Mouse (Mus musculus) heart, adult 8-10 months (tissue): ENCODE results near the gene Ids. TPM values are rescaled to one million over a fixed set of nuclear protein-coding genes. Genes with fewer than 3 reads are reported as not detected.
"Not testable (repeated sequence)": the region's sequence is repeated elsewhere in the genome, so short reads cannot be mapped to it uniquely, and the experiment has no call there.

Experiments
- DNase-seq: peaks from one replicate; pipeline ENCODE4 v3.0.0; 2022; ENCODE audit warnings: low spot score
- total RNA-seq, 4 experiments: library from RNA; stranded (reverse); gene quantifications; 2 replicates each; pipeline ENCODE4 v1.2.4; 2022

Gene Ids
- 10 to 100 TPM; 22.4 to 27.2 (median 25.5) TPM for total RNA-seq

DNA sequence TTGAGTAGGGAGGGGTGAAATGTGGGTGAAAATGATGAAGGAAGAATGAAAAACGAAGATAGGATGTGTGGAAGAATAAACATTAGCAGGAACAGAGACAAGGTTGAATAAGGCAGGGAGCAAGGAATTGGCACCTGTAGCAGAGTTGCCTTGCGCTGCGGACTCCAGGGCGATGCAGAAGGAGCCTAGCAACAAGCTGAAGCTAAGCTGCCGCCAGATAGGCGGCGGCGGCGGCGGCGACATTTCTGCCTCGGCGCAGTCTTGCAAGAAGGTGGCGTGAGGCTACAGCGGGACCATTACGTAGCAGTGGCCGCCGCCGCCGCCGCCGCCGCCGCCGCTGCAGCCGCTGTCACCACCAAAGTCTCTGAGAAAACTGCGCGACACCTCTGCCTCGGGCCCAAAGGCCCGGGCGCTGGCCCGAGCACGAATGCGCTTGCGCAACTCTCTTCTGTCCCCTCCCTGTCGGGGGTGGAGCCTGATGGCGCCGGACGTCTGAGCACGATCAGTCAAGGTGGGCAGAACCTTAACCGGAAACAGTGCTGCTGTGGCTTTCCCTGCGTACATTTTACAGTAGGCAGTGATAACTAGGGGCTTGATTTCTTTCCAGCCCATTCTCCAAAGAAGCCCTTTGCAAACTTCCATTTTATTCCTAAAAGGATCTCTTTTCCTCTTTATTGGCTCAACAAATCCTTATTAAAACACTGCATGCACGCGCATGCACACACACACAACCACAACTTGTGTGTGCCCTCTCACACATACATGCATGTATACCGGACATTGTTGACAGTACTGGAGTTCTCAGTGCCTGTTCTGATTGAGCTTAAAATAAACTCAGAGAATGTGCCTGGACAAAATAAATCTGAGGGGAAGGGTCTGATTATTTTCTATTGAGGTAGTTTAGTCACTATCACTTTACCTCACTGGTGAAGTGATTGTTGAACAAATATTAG, at the start of gene Ids:
Gene Ids, minus strand, starts transcription at position 424 of the 953 bp plus-strand sequence.
- peak; percentile 88 for DNase-seq

DNA sequence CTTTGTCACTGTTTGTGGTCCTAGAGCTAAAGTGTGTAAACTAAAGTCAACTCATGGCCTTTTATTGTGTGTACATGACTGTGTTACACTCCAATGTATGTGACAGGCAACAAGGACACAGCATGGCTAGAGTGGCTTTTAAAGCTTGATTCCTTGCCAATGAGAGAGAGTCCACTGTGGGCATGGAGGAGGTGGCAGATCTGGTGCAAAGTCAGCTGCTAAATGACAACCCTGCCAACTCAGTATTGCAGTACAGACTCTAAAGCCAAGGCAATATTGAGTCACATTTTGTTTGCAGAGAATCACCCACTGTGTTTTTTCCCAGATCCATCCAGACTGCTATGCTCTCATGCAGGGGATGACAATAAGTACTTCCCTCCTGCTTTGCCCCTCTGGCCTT, 27.8 kb upstream of the Ids start:
- DNase-seq = not testable (repeated sequence)

DNA sequence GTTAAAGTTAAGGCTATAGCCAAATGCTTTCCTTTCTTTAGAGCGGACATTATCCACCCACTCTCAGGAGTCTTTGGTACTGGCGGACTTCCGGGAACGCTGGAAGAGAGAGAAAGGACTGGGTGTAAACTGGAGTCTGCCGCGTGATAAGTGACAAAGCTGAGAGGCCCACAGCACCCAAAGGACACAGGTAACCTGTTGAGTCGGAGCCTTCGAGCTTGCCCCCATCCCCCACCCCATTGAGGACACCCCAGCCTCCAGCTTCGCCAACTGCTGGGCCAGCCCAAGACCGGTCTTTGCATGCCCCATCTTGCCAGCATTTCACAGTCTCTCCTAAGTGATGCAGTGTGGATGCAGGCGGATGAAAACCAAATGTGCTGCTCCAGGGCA, 21.1 kb upstream of the Ids start:
- DNase-seq = no peak

- DNase-seq = peak; percentile 86
These were observed 20.5 kb upstream of the Ids start, which contains the start of gene 1110012L19Rik for GRCm38 (mm10) chrX:70385276-70385961. 1110012L19Rik (plus strand) TSS chrX:70385877.

DNA sequence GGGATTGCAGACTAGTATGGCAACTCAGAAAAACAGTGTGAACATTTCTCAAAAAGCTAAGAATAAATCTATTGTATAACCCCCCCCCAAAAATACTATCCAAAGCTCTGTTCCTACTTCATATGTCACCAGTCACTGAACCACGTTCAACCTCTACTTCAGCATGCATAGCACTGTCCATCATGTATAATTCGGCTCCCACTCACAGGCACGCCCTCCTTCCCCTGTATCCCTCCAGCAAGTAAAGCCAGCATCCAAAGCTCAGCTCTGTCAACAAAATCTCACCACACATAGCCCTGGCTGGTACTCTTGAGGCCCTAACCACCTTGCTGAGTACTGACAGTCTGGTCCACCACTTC, 20.0 kb upstream of the Ids start:
- no peak for DNase-seq

- DNase-seq = not testable (repeated sequence)
These were observed 9.7 kb upstream of the Ids start for GRCm38 (mm10) chrX:70374469-70375110.

- not testable (repeated sequence) for DNase-seq
These were observed 4.9 kb upstream of the Ids start for GRCm38 (mm10) chrX:70369758-70370157.

DNA sequence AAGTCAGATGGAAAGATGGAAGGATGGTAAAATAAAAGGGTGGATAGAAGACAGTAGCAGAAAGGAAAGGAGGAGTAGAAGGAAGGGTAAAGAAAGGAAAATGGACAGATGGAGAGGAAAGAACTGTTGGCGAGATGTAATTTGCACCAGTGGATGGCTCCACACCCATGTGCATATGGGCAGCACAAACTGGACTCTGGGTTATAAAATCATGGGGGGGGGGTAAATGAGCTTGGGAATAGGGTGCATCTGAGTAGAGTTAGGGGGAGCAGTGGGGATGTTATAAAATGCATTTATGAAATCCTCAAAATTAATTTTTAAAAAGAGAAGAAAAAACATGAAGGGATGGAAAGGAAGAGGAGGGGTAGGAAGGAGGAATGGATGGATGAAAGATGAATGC, 682 bp downstream of the Ids start:
- DNase-seq = no peak

DNA sequence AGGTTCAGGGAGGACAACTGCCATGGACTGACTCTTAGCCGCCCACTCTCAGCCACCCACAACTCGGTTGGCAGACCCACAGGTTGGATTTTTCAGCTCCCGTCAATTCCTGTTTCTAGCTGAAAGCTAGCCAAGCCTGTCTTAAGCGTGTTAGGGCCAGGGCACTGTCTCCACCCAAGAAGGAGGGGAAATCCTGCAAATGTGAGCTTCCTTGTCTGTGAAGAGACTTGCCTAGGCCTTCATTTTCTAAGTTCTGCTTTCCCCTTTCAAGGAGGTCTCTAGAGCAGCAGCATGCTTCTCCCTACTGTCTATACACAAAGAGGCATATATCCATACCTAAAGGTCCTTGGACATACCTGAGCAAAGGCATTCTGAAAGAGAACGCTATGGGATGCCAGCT, 1.4 kb downstream of the Ids start:
- peak; percentile 3 for DNase-seq

DNA sequence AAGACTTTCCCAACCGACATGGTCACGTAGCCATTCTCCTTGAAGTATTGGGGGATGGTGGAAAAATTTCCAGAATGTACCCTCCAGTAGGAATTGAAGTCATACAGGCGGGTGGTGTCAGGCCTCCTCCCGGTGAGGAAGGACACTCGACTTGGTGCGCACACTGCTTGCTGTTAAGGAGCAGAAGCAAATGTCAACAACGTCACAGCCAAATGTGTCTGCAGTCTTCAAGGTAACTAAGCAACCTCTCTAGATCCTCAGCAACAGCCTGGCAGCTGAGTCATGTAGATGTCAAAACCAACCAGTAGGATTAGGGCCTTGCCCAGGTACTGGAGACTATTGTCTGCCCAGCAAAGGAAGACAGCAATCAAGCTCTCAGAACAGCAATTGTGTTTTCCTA, 1.9 kb downstream of the Ids start:
- DNase-seq = no peak

GRCm38 (mm10) chrX:70330202-70330843, 34.6 kb downstream of the Ids start:
- DNase-seq = peak; percentile 26

GRCm38 (mm10) chrX:70328530-70329143, 36.2 kb downstream of the Ids start:
- no peak for DNase-seq

GRCm38 (mm10) chrX:70327656-70328055, 37.2 kb downstream of the Ids start:
- DNase-seq = no peak

GRCm38 (mm10) chrX:70319254-70319653, 45.6 kb downstream of the Ids start:
- no peak for DNase-seq

- DNase-seq = no peak
These were observed 49.8 kb downstream of the Ids start for GRCm38 (mm10) chrX:70314949-70315641.

Other genes starting within 250 kb of the Ids start
- gene 1110012L19Rik, start 20.8 kb upstream of the Ids start, total RNA-seq = 10 to 100 TPM; 15.3 to 17.5 (median 16.2) TPM
- gene Tmem185a, start 112.1 kb upstream of the Ids start, total RNA-seq = 10 to 100 TPM; 25.0 to 28.0 (median 25.6) TPM